Mouse (Mus musculus): Measurements from ENCODE around the gene Slc2a3. TPM values are rescaled to one million over a fixed set of nuclear protein-coding genes. Genes with fewer than 3 reads are reported as not detected.

The Slc2a3 gene
- 51.8 and 54.6 TPM in 2 replicates for polyA plus RNA-seq (2015; fragmentation: Nextera tagmentation; extraction: Ambion mirVana)

GRCm38 (mm10) chr6:122801301-122801800, at the start of gene Slc2a3:
Gene Slc2a3, minus strand, starts transcription at chr6:122801640.

DNA sequence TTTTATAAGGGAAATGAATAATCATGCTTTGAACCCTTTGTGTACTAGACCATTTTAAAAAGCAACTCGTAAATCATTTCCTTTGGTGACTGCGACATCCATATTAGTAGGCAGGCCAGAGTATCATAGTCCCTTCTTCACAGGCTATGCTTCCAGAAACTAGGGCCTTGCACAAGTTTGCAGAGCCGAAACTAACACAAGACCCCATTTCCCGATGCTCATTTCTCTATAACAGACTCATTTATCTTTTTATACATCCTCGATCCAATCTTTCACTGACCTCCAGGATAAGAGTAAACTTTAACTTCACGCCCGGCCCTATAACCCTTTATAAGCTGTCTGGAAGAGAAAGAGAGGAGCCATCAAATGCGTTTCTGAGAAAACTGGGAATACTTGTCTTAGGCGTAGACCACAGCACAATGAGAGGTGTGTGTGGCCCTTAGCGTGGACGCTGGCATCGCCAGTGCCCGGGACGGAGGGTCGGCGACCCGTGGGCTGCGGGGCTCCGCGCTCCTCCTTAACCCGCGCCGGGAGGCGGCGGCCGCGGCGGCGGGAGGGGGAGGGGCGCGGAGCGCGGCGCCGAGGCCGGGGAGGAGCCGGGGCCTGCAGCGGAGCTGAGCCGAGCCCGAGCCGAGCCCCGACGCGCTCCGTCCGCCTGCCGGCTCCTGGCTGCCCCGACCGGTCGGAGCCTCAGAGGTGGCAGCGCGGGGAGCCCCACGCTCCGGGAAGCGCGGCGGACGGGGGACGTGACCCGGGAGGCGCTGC, 18.0 kb upstream of the Slc2a3 start, which contains the start of gene Foxj2:
Gene Foxj2, plus strand, starts transcription at position 609 of the 765 bp plus-strand sequence.

GRCm38 (mm10) chr6:122707036-122707800, 94.2 kb downstream of the Slc2a3 start, which contains the start of gene Nanog:
Gene Nanog, plus strand, starts transcription at chr6:122707489.

Small RNAs within 50 kb of the gene (microRNA-seq; reads per million reads assigned to microRNA genes)
- gene Mir7231, result not detected

Other genes with a start within 250 kb of the Slc2a3 start
- gene Aicda, start 247.8 kb downstream of the Slc2a3 start, polyA plus RNA-seq (2015; fragmentation: Nextera tagmentation; extraction: Ambion mirVana), result 0.15 and 0.43 TPM in 2 replicates
- gene Apobec1, start 199.2 kb downstream of the Slc2a3 start, polyA plus RNA-seq (2015; fragmentation: Nextera tagmentation; extraction: Ambion mirVana), result 2.7 and 3.9 TPM in 2 replicates
- gene Gdf3, start 191.6 kb downstream of the Slc2a3 start, polyA plus RNA-seq (2015; fragmentation: Nextera tagmentation; extraction: Ambion mirVana), result 0.10 TPM in 1 of 2 replicates, not detected in the other
- gene Dppa3, start 175.2 kb downstream of the Slc2a3 start, polyA plus RNA-seq (2015; fragmentation: Nextera tagmentation; extraction: Ambion mirVana), result not detected in 2 replicates
- gene Nanog, start 94.2 kb downstream of the Slc2a3 start, polyA plus RNA-seq (2015; fragmentation: Nextera tagmentation; extraction: Ambion mirVana), result 0.11 and 0.14 TPM in 2 replicates
- gene Foxj2, start 18.3 kb upstream of the Slc2a3 start, polyA plus RNA-seq (2015; fragmentation: Nextera tagmentation; extraction: Ambion mirVana), result 6.9 and 7.6 TPM in 2 replicates
- gene C3ar1, start 54.5 kb upstream of the Slc2a3 start, polyA plus RNA-seq (2015; fragmentation: Nextera tagmentation; extraction: Ambion mirVana), result 2.1 and 3.2 TPM in 2 replicates
- 158 and 165 TPM in 2 replicates for gene Necap1, start 72.8 kb upstream of the Slc2a3 start, polyA plus RNA-seq (2015; fragmentation: Nextera tagmentation; extraction: Ambion mirVana)
- 1.9 and 2.3 TPM in 2 replicates for gene Clec4a1, start 120.2 kb upstream of the Slc2a3 start, polyA plus RNA-seq (2015; fragmentation: Nextera tagmentation; extraction: Ambion mirVana)
- 1.8 TPM in 2 replicates for gene Clec4a3, start 150.9 kb upstream of the Slc2a3 start, polyA plus RNA-seq (2015; fragmentation: Nextera tagmentation; extraction: Ambion mirVana)
- gene Clec4a4, start 188.7 kb upstream of the Slc2a3 start, polyA plus RNA-seq (2015; fragmentation: Nextera tagmentation; extraction: Ambion mirVana), result not detected in 2 replicates
- not detected in 2 replicates for gene Clec4b1, start 248.3 kb upstream of the Slc2a3 start, polyA plus RNA-seq (2015; fragmentation: Nextera tagmentation; extraction: Ambion mirVana)